Mouse (Mus musculus) c-Kit-positive CD71-positive TER-119-negative erythroid progenitor cells, embryonic 14.5 days (primary cell): ENCODE results near the gene Gdf9.
A peak's percentile ranks its signal among the peaks of the same experiment; 100 is the strongest.
"Not testable (repeated sequence)": the region's sequence is repeated elsewhere in the genome, so short reads cannot be mapped to it uniquely, and the experiment has no call there.

Source experiments
- DNase-seq: peaks from one replicate; pipeline ENCODE4 v3.0.0-alpha.2; 2013; ENCODE audit warnings: low read depth

Gdf9 gene

DNA sequence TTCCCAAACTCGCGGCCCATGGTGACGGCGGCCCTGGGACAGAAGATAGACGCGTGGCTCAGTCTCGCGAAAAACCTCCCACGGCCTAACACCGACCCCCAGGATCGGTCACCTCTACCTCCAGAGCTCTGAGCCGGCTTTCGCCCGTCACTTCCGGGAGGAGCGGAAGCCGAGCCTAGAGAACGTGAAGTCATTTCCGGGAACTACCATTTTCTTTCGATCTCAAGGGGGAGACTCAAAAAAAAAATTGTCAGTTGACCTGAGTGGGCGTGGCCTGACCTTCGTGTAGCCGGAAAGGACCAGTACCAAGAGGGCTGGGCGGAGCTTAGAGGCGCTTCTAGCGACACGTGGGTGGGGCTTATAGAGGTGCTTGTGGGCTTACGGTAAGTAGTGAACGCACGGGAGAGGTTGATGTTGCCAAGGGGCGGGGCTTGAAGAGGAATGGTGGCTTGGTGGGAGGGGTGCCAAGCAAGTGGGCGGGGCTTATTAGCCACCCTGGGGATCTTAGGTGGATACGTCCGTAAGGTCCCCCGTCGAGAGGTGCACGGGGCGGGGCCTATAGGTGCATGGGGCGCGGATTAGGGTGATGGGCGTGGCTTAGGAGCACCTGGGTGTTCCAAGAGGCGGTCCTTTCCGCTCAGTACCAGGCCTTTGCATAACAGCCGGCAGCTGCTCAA, at the start of gene Gdf9, which contains the start of gene Uqcrq:
Gene Gdf9 (plus strand): TSS at position 354 of the 677 bp plus-strand sequence.
Gene Uqcrq (minus strand): TSS at position 162 of the 677 bp plus-strand sequence.
- peak; percentile 100 for DNase-seq

DNA sequence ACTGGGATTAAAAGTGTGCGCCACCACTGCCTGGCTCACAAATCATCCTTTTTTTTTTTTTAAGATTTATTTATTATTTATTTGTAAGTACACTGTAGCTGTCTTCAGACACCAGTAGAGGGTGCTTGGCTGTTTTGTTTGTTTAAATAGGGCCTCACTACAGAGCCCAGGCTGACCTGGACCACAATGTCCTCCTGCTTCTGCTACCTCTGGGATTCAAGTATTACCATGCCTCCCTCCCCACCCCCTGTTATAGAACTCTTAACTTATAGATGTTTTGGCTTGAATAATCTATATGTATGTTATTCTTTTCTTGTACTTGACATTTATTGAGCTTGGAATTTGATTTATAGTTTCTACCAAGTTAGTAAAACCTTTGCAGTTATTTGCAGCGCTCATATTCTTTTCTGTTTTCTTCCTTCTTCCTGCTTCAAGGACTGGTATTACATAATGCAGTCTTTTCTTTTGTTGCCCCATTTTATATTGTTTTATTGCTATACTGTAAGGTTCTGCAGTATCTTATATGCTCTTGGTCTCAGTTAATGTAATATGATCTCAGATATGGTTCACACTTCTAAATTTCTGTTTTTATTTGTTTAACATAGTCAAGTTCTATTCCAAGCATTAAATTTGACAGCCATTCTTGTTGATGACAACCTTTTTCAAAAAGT, 46.9 kb upstream of the Gdf9 start:
- DNase-seq = no peak

DNA sequence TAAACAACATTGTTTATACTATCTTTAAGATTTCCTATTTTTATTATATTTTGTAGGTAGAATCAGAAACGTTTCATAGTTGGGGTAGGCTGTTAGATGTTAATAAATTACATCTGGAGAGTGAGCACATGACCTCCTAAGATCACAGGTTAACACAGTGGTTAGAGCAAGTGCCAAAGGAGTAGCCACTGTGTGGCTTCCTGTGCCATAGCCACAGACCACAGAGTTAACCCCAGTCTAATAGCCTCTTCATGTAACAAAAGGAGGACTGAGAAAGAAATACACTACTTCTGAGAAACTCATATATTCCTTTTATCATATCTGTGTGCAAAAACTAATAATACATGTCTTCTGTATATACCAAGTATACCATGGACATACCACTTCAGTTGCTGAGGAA, 37.0 kb upstream of the Gdf9 start:
- DNase-seq = no peak

DNA sequence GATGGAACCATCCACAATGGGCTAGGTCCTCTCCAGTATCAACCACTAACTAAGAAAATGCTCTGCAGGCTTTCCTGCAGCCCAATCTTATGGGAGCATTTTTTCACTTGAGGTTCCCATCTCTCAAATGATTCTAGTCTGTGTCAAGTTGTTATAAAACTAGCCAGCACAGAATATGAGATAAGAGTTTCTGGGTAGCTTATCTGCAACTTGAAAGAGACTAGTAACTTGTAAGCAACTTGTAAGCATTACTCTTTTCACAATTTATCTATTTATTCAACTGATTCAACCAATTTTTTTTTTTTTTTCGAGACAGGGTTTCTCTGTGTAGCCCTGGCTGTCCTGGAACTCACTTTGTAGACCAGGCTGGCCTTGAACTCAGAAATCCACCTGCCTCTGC, 27.2 kb upstream of the Gdf9 start:
- peak; percentile 21 for DNase-seq

DNA sequence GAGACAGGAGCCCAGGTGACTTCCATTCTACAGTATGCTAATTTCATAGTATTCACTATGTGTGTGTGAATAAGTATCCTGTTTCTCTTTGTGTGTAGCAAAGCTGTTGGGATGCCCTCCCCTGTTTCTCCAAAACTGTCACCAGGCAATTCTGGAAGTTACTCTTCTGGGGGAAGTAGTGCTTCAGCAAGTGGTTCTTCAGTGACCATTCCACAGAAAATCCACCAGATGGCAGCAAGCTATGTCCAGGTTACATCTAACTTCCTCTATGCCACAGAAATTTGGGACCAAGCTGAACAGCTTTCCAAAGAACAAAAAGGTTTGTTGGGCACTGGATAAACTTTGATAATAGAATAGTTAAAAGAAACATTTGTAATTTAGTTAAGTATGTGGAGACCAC, 19.1 kb upstream of the Gdf9 start:
- no peak for DNase-seq

DNA sequence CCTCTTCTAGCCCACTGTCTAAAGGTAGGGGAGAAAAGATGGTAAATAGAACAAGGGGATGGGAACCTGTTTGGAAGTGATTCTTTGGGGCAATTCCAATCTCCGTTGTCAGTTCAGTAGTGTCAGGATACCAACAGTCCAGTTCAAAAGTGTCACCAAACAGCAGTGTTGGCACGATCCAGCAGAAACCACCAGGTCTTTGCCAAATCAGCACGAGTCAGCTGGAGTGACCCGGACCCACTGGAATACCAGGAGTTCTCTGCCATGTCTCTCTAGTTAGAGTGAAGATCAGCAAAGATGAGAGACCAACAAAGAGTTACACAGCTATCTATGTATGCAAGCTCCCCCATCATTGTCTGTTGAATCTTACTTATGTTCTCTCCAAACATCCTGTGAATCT, 17.0 kb upstream of the Gdf9 start:
- DNase-seq = no peak

DNA sequence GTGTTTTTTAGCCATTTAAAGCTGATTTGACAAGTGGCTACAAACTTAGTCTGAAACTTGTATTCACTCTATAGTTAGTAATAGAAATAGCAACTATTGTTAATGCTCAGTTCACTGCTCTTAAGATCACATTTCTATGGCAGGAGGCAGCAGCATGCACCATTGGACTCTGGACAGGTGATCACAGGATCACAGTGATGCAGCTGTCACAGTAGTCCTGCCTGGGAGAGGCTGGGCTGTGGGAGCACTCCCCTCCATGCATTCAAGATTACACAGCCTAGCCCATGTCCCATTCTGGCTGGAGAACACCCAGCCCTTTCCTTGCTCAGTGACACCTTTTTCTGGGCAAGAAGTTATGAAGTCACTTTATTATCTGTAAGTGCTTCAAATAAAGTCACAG, 12.8 kb upstream of the Gdf9 start:
- no peak for DNase-seq

DNA sequence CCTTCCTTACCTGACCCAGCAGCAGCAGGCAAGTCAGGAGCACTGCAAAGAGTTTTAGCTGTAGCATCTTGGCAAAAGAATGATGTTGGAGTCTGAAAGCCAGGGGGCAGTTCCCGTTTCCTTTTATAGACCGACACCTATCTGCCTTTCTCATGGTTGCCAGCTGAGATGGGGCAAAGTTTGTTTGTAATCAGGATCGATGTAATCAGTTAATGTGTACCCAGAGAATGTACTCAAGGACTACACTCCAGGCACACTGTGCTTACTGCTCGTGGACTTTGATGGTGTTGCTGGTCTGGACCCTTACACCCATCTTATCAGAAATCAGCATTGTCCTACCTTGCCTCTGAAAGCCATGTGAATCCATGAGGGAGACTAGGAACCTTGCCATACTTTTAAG, 7.8 kb upstream of the Gdf9 start, which contains the start of gene Leap2:
Gene Leap2 (minus strand): TSS at position 135 of the 400 bp plus-strand sequence.
- DNase-seq = no peak

DNA sequence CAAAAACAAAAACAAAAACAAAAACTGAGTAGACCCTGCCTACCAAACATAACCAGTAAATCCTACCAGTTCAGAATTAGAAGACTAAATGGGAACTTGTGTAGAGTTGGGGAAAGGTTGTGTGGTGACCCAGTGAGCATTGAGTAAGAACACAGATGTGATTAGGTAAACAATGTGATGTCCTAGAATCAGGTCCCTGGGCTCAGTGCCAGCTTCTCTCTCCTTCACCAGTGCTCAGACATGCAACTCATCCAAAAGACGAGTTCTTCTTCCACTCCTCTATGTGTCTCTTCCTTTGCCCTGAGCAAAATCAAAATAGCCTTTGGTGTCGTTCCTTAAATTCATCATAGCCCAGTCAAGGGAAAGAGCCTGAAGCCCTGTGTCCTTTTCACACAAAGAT, 6.0 kb upstream of the Gdf9 start:
- DNase-seq = no peak

DNA sequence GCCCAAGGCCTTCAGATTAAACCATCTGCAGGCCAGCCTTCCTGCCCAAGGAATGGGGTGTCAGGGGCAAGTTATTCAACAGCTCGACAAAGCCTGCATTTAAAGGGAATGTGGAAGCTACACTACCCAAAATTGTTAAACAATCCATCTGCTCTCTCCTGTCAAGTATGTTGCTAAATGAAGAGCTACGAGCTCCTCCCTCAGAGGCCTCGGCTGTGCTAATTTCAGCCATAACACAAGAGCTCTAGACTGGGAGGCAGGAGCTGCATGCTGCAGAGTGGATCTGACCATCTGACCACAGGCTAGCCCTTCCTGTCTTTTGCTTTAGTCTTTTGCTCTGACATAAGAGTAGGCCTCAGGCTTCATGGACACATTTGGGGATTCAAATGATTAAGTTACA, 5.6 kb upstream of the Gdf9 start:
- no peak for DNase-seq

DNA sequence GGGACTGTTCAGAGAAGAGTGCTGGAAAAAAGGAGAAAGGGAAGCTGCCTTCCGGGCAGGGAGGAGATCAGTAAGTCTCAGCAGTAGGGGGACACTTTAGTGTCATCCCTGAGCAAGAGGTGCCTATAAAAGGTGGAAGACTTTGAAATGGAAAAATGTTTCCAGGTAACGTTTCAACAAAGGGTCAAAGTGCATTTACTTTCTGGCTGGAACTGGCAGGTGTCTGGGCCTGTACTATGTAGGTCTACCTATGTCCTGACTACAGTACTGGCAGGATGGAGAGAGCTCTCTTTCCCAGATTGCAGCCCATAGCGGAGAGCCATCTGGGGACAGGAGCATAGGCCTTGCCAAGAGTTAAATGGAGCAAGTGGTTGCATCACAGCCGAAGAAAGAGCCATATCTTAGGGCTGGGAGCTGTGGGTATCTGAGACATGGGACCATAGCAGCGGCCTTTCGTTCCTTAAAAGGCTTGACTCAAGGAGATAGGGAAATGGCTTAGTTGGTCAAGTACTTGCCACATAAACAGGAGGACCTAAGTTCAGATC, 5.0 kb upstream of the Gdf9 start:
- DNase-seq = no peak

DNA sequence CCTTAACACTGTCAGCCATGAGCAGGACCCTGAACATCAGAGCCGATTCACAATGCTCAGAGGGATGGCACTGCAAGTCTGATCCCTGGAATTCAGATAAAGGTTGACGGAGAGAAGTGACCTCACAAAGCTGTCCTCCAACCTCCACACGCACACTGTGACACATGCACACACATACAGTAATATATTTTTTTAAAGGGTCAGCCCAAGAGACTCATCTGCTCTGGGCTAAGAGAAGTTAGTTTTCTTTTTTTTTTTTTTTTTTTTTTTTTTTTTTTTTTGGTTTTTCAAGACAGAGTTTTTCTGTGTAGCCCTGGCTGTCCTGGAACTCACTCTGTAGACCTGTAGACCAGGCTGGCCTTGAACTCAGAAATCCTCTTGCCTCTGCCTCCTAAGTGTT, 3.9 kb upstream of the Gdf9 start:
- DNase-seq = not testable (repeated sequence)

DNA sequence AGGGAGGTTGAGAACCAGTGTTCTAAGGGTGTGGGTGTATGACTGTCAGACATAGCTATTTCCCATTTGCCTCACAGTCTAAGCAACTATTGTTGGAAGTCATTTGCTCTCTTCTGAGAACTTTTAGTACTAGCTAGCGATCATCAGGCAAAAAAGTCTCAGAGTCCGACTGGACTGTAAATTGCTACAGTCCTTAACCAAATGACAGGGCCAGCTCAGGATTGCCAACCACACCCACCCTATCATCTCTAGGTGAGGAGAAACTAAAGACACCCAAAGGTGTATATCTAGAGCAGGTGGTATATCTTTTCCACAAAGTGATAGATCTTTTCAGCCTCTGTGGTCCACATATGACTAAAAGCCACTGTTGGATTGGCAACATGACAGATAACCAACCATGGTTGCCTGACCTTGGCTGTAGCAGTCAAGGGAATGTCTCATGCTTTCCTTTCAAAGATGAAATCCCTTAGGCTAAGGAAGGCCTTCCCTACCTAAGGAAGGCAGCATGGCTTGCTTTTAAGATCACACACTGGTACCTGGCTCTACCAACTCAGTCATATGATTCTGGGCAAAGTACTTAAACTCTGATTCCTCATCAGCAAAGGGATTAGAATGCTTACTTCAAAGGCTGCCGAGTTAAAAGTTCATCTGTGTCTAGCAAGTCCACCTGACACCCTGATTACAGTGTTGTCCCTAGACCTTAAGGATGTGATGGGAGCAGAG, 2.7 kb upstream of the Gdf9 start:
- no peak for DNase-seq

DNA sequence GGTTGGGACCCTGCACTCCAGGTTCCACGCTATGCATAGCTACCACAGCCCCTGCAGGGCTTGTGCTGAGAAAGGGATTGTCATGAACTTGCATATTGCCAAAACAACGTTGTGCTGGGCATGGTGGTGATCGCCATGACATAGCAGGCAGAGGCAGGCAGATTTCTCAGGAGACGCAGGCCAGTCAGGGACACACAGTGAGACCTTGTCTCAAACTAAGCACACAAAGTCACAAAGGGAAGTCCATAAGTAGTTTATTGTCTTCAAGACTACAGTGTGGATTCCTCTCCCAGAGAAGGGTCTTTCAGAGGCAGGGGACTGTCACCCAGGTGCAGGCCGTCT, 2.1 kb upstream of the Gdf9 start:
- DNase-seq = no peak

DNA sequence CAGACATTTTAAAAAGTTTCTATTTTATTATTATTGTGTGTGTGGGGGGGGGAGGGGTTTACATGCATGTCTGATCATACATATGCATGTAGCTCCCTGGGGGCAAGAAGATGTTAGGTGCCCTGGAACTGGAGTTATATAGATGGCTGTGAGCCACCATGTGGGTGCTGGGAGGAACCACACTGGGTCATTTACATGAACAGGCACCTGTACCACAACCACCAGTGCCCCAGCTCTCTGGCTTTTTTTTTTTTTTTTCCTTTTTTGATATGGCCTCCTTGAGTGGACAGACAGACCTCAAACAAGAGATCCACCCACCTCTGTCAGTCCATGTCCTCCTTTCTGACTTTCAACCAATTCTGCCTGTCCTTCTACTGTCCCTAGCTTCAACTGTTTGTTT, 1.6 kb upstream of the Gdf9 start:
- no peak for DNase-seq

DNA sequence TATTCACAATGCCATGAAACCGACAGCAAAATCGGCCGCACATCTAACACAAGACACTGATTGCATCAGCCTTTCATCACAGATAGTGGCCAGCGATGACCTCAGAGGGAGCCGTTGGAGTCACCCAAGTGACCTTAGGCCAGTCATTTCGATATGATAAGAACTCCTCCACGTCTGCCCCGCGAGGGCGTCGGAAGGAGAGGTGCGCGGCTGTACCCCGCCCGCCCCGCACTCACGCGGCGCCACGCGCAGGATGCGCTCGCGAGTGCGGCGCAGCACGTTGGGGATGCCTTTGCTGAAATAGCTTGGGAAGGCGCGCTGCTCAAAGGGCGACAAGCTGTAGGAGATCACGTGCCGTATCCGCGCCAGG, 538 bp upstream of the Gdf9 start:
- DNase-seq = no peak

DNA sequence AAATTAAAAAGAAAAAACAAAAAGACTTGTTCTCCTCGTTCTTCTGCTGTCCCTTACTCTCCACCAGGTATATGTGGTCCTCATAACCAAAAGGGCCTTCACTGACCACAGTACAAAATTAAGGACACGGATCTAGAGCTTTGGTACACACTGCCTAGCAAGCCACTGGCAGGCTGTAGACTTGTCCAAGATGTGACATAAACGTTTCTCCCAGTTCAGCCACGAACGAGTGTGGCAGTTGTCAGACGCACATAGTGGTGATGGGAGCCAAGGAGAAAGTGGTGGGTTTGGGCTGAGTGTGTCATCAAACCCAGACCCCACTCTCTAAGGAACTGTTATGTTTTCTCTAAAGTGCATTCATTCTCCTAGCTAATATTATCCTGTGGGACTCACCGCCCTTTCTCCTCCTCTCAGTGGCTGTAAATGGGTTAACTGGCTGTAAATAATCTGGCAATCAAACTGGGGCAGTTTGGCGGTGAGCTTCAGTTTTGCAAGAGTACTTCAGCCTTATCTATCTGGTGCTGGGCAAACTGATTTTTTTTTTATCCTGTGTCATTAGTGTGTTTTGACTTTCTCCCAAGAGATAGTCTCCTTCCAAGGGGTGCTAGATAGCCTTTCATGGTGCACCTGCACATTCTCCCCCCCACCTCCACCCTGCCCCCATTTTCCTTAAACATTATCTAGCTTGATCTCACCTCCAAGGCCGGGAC, 679 bp downstream of the Gdf9 start:
- peak; percentile 54 for DNase-seq

DNA sequence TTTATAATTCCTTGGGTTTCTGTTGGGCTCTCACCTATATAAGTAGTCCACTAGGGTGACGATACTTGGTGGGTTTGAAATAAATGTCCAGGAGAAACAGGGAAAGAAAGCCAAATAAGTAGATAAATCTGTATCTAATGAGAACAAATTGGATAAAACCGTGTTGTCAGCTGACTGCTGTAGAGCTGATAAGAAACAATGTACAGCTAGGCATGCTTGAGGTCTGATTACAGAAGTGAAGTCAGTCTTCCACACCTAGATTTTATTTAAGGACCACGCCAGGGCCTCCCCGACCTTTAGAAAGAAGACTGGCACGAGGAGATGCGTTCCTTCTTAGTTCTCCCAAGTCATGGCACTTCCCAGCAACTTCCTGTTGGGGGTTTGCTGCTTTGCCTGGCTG, 2.2 kb downstream of the Gdf9 start:
- peak; percentile 37 for DNase-seq

DNA sequence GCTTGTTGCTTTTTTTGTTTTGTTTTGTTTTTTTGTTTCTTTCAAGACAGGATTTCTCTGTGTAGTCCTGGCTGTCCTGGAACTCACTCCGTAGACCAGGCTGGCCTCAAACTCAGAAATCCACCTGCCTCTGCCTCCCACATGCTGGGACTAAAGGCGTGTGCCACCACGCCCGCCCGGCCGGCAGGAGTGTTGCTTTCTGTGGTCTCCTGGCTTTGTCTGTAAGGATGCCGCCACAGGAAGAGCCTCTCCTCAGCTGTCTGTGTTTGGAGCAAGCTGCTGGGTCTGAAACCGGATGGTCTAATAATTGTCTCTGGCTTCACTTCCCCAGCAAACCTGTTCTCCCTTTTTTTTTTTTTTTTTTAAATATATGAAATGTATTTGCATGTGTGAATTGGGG, 4.7 kb downstream of the Gdf9 start:
- DNase-seq = no peak

DNA sequence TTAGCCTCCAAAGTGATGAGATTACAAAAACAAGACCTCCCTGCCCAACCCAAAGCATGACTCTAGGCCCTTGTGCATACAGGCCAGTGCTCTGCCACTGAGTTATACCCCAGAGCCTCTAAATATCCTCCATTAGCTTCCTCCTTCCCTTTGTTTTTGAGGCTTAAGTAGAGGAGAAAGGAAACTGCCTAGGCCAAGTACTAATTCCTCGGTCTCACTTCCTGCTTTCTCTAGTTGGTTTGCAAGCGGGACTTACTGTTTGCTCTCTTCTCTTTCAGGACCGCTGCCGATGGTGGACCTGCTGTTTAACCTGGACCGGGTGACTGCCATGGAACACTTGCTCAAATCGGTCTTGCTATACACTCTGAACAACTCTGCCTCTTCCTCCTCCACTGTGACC, 5.5 kb downstream of the Gdf9 start:
- DNase-seq = no peak

DNA sequence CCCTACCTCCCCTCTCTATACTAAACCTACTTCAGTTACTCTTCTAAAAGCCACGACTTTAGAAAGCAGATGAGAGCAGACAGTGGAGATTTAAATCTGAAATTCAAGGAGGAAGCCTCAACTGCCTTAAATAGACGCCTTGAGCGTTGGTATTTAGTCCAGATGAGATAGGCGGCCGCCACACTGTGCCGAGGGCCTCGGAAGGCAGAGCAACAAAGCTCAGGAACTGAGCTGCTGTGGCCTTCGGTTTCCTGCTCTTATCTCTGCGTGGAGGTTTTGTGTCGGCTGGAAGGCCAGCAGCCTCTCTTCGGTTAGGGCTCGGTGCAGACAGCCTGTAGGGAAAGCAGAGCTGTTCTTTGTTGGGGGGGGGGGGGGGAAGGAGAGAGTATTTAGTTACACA, 11.1 kb downstream of the Gdf9 start:
- DNase-seq = no peak

DNA sequence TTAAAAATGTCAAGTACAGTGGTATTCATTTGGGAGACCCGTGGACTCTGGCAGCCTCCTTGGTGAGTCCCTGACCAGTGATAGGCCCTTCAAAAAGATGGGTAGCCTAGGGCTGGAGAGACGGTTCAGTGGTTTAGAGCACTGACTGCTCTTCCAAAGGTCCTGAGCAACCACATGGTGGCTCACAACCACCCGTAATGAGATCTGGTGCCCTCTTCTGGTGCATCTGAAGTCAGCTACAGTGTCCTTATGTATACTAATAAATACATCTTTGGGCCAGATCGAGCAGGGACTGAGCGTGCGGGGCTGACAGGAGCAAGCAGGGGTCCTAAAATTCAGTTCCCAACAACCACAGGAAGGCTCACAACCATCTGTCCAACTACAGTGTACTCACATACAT, 13.0 kb downstream of the Gdf9 start:
- DNase-seq = no peak

DNA sequence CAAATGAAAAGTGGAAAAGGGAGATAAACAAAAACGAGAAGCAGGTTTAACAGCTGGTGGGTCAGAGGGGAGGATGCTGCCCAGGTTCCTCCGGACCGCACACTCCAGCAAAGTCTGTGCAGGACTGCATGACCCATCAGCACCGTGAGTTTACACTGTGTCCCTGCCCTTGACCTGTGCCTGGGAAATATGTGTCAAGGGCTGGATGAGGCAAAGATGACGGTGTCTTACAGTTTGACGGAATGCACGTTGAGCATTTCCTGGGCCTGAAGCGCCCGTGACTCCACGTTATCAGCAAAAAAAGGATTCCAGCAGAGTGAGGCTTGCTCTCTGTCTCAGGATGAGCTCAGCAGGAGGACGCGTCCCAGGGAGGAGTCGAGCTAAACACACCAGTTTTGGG, 14.7 kb downstream of the Gdf9 start:
- no peak for DNase-seq
